Mouse (Mus musculus) mesoderm, embryonic 11.5 days (tissue): ENCODE data around the gene Stk32c.

ENCODE experiments used
- DNase-seq: peaks from one replicate; pipeline ENCODE4 v3.0.0-alpha.2; 2012; ENCODE audit warnings: low read depth, low spot score

Gene Stk32c

DNA sequence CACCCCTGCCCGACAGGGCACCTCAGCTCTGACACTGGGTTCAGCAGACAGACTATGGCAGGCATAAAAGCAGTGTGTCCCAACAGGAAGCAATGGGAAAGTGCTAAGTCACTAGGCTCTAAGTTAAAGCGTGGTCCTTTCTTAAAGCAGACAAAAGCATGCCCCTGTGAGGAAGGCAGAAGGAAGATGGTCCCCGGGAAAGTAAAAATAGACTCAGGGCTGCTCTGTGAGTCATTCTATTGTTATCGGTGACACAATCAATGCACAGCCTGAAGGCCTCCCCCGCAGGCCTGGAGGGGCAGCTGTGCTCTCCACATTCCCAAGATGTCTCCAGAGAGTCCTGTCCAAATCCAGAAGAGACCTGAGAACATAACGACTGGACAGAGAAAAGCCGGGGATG, 67.2 kb downstream of the Stk32c start:
- DNase-seq = no peak

DNA sequence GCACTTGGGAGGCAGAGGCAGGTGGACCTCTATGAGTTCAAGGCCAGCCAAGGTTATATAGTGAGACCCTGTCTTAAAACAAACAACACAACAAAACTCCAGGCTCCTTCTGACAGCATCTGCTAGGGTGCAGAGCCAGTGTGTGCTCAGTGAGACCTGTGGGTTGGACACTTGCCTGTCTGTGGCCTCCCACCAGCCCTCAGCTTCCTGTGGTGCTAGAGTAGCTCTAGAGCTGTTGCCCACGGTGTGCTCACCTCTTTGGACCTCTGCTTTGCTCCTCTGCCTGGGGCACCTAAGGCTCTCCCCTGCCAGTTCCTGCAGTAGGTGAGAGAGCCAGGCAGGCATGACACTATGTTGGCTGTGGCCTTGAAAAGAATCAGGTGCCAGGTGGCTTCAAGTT, 69.3 kb downstream of the Stk32c start:
- DNase-seq = no peak

DNA sequence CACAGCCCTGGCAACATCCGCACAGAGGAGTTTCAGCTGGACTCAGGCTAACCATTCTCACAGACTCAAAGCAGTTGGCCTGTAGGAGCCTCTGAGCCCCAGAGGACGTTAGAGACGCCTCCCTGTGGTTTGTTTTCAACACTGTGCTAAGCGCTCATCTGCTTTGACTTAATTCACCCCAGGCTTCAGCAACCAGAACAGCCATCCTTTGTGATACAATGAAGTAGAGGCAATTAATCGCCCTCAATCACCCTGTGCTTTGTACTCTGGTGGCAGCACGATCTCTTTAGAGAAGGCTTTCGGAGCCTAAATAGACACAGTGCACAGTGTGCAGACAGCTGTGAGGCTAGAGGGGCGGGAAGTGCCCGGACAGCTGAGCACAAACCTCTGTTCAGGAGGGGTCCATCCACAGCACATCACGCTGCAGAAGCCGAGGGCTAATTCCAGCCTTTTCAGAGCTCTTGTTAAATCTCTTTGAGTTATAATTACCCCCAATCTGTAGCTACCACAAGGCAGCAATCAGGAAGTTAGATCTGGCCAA, 73.1 kb downstream of the Stk32c start:
- peak; percentile 86 for DNase-seq

DNA sequence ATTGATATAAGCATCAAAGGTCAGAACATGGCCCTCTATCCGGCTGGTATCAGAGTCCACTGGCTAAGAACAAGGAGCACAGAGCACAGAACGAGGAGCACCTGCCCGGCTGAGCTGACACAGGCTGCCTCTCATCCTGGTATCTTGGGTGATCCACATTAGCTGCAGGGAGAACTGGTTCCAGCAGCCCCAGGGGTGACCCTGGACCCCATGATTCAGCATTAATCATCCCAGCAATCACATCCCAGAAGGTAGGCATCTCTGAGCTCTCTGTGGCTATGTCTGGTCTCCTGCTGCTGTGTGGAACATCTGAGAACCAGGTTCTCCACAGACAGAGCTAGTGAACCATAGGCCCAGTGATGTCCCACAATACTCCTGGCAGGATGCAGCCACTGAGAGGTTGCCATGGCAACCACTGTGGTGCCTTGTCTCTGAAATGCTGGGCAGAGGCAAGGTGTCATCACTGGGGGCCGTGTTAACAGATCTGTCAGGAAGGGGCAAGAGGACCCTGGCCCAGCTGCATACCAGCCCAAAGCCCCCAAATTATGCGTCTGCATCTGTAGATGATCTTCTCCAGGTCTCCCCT, 76.1 kb downstream of the Stk32c start:
- peak; percentile 35 for DNase-seq

DNA sequence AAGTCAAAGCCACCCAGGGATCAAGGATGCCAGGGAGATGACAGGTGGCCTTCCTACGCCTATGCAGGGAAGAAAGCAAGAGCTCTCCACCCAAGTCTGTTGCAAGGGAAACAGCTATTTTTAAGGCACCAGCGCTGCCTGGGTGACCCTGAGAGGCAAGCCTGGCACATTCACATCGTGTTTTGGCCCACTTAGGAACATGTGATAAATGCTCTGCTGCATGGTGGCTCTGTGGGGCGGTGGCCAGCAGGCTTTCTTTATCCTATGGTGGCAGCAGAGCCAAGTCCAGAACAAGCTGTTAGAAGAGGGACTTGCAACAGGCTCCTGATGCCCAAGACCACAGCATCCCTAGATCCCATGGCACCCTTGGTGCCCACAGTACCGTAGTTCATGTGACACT, 77.9 kb downstream of the Stk32c start:
- DNase-seq = no peak

DNA sequence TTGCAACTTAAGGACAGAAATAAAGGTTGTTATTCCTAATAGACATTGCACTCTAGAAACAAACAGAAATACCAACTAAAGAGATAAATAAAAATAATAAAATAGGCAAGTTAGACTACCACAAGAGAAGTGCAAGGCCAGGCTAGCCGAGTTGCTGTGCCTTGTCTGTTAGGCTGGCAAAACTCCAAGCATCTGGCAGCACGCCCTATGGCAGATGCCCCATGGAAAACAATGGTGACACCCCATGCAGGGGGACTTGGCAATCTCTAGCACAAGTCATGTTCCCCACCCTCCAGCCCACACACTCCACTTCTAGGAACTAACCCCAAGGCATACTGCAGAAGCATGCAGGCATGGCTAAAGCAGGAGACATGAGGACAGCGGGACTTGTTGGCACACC, 79.7 kb downstream of the Stk32c start:
- DNase-seq = no peak

DNA sequence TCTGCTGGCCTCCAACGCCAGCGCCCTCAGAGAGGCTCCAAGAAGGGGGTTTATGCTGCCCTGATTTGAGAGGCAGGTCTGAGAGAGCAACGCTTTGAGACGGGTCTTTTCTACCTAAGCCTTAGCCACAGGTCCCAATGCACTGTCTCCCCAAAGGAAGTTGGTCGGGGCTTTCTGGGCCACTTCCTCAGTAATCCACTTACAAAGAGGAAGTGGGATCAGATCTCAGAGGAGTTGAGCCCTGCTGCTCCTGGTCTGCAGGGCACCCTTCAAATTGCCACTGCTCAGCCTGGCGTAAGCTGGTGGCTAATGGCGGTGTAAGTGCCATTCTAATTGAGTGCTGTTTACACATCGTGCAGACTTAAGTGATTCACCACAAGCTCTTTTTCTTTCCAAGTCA, 81.6 kb downstream of the Stk32c start:
- DNase-seq = no peak

DNA sequence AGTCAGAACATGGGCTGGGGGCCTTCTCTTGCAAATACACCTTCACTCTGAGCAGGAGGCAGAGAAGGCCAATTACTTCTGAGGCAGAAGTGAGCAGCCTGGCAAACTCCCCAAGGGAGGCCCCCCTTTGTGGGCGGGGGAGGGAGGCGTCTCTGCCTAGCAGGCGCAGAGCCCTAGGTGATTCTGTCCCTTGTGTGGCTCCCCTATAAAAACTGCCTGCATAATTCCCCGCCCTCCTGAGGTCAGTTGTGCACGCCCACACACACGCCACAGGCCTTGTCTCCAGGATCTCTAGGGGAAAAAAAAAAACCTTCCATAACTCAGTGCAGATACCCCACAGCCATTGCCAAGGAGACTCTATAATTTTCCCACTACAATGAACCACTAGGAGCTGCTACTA, 82.7 kb downstream of the Stk32c start:
- DNase-seq = peak; percentile 21

DNA sequence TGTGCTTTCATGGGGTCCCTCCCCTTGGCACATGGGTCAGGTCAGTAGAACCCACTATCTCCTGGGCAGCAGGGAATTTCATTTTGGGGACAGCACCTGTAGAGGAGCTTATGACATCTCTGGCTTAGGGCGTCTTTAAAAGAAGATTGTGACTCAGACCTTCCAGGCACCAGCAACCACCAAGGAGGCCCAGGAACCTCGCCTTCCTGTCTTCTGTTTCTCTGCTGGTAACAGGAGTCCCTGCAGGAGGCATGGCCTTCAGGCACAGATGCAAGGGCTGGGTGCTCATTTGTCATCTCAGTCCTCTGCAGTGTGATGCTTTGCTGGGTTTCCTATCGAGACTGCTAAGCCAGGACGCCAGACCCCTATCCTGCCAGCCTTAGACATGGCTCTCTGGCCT, 84.1 kb downstream of the Stk32c start:
- no peak for DNase-seq

DNA sequence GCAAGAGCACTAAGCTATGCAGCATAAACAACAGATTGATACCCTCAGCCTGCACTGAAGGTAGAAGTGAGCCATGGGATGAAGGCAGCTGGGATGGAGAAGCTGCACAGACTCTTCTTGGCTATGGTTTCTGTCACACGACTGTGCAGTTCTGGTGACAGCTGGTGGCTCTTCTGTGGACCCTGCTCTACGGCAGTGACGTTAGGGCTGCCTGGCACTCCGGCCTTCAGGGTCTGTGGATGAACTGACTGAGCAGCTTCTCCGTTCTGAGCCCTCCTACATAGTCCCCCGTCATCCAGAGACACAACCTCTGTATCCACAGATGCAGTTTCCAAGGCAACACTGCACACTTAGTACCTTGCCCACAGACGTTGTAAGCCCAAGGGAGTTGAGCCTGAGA, 86.6 kb downstream of the Stk32c start:
- no peak for DNase-seq

DNA sequence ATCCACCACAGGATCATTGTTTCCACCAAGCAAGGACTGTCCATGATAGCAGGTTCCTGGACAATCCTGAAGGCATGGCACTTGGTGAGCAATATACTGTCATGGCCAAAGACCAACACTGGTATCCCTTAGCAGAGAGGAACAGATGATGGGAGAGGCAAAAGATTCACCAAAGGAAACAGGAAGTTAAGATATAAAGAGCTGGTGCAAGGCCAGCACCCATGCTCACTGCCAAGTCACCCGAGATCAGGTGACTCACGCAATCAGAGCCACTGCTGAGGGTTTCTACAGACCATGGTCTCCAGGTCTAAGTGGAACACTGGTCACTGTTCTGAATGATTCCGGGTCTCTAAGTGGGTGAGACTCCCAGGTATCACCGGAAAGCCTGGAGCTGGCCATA, 87.2 kb downstream of the Stk32c start:
- DNase-seq = no peak

DNA sequence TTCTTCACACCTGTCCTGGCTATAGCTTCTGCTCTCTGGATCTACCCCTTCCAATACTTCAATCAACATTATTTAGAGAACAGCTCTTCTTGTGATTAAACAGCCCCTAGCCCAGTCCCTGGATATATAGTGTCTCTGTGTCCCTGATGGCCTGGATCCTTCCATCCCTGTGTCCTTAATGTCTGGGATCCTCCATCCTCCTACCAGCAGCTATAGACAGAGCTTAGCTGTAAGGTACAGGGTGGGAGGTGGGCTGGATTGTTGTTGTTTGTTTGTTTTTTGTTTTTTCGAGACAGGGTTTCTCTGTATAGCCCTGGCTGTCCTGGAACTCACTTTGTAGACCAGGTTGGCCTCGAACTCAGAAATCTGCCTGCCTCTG, 93.3 kb downstream of the Stk32c start:
- no peak for DNase-seq

DNA sequence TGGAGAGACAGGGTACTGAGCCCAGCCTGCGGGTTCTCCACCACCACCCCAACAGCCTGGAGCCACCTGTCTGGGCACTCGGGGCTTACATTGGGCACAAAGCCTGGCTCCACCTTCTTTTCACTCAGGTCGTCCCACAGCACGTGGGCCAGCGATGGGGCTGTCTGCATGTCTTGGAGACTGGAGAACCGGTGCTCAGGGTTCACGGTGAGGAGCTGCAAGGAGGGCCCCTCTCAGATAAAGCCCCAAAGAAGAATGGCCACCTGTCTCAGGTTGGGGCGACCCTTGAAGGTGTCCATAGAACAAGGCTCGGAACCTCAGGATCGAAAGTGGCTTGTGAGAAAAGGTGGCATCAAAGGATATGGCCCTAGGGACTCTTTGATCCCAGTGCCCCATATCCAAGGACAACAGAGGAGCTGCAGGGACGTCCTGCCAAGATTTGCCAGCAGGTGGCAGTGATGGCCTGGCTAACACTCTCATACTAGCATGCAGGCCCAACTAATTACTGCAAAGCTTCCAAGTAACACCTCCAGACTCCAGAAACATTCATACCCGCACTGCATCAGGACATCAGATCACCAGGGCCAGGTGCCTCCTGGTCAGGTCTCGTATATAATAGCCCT, 93.8 kb downstream of the Stk32c start:
- peak; percentile 81 for DNase-seq

DNA sequence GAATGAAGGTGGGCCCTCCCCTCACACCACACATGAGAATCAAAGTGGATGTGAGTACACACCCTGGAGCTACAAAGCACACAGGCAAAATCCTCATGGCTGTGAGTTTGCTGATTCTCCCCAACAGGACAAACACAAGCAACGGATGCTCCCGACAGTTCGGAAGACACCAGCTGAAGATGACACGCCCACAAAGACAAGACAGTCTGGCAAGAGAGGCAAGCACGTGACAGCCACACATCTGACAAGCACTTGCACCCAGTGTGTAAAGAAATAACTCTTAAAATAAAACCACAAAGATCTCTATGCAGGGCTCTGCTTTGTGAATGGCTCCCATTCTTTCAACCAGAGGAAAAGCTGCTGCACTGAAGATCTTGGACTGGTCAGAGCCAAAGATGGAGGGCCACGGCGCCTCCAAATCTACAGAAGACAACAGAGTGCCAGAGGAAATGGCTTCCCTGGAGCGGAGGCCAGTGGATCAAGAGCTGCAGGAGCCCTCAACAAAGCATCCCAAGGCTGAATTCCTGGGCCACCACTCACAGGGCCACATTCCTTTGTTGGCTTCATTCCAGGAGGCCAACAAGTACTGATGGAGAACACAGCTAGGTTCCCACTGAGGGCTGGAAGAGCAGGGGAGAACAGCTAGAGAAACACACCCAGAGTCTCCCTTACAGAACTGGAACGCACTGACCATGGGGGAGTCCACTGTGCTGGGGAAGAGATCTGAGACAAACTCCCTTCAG, 105.0 kb downstream of the Stk32c start:
- DNase-seq = no peak

DNA sequence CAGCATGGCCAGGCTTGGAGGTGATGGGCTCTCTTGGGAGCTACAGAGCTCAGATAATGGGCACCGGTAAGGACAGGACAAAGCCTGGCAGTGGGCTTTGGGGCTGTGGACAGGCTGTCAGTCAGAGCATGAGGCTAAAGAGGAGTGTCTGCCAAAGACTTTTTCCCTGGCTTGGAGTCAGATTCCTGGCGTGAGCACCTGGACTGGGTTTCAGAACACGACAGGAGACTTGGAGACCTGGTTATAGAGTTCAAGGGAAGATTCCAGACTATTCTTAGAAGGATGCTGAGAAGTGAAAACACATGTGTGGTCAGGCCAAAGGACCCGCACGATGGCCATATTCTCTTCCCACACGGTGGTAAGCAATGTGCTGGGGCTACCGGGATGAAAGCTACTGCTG, 107.4 kb downstream of the Stk32c start:
- DNase-seq = no peak

DNA sequence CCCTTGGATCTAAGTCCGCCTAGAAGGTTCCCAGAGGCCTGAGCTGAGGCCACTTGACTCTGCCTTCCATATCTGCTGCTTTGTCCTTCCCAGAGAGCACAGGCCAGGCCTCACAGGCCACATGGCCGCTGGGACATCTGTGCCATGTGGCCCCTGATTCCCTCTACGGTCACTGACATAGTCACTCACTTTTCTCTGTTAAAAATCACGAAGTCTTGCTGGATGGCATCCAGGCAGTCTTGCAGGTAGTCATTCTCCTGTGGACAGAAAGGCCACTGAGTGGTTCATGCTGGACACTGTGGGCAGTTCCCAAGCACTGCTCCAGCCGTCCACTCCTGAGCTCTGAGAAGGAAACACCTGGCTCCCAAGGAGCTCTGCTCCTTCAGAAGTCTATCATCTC, 108.0 kb downstream of the Stk32c start:
- no peak for DNase-seq

DNA sequence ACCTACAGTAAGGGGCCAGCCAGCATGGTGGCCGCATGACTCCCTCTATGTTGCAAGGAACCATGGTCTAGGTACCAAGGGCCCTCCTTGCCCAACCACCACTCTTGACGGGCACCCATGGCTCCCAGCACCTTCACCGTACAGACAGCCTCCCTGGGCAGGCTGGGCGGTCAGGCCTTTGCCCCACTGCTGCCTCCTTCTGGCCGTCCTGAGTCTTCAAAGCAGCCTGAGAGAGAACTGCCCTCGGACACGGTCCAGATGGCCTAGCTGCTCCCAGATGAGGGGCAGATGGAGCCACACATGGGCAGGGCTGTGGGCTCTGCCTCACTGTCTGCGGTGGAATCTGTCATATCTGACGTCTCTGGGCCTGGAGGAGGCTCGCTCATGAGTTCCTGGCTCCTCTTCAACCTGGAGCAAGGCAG, 109.1 kb downstream of the Stk32c start:
- peak; percentile 54 for DNase-seq

DNA sequence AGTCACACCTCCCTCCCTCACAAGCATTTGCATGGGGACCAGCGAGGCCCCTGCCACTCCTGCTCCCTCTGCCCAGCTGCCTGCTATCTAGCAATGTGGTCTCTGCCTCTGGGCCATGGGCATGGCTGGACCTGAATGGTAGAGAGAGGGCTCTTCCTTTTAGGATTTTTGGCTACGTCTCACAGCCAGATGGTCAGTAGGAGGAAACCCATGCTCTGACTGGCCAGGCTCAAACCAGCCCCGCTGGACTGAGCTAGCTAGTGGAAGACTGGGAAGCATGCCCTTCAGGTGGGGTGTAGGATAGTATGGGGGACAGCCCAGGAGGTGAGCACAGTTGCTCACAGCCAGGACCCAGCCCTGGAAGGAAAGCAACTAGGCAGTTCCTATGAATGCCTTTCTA, 111.3 kb downstream of the Stk32c start:
- no peak for DNase-seq

DNA sequence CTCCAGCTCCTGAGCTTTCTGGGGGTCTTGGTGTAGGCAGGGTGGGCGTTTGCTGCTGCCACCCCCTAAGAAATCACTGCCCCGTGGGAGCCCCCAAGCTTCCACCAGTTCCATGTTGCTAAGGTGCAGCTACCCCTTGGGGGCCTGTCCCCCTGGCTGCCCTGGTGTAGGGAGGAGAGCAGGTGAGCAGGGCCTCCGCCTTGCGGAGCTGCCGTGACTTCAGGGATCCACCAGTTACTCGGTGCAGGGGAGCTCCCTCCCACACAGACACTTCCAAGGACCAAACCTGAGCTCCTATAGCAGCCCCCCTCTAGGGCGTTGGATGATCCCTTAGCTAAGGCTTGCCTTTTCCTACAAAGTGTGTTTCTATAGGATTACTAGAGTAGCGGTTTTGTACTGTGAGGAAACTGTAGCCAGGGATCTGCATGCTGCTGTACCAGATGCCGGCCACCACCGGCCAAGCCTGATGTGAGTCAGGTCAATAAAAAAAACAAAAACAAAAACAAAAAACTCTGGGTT, 111.8 kb downstream of the Stk32c start:
- DNase-seq = no peak

DNA sequence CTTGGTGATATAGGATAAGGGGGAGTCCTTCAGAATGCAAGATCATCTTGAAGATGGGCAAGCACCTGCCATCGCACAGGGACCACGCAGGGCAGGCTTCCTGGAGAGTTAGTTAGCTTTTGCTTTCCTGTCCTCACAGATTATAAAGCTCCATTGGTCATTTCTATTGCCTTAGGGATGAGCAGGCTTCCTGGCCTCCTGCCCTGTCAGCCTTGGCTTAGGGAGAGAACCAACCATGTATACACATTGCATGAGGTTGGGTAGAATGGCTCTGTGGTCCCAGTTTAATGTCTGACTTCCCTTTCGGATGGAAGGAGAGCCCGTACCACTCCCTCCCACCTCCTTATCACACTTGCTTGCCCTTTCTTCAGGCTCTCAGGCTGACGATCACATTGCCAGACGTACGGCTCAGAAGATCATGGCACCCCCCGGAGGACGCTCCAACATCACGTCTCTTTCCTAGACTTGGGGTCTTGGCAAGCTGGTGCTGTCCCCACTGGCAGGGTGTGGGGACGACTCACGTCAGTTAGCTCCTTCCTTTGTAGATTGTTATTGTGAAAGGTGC, 112.5 kb downstream of the Stk32c start:
- DNase-seq = no peak

DNA sequence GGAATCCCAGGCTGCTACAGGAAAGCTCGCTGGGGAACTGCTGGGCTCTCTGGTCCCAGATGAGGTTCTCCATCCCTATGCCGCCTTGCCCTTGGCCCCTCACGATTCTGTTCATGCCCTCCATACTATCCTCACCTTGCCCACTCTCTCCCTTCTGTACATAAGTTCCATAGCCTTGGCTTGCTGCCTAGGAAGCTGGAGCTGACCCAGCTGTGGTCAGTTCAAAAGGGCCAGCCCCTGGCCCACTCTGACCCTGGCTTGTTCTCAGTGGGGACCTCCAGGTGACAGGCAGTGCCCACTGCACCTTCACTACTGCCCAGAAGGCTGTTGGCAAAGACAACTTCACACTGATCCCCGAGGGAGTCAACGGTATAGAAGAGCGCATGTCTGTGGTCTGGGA, 116.7 kb downstream of the Stk32c start:
- no peak for DNase-seq

DNA sequence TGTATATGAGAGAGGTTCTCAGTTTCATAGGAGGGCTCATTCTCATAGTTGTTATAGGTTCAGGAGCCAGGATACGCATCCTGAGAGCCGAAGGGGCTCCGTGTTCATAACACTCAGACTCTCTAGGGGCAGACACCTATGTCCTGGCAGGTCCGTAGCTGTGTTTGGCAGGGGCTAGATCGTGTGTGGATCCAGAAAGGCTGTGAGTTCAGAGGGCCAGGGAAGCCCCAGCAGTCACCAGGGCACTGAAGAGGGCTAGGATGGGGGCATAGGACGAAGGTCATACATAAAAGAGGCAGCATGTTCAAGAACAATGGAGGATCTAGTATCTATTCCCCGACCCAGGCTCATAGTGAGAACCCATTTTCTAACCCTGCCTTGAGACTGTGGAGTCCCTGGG, 117.8 kb downstream of the Stk32c start:
- no peak for DNase-seq
